Mouse (Mus musculus): ENCODE measurements around the gene Zc3h15. TPM values are rescaled to one million over a fixed set of nuclear protein-coding genes. Genes with fewer than 3 reads are reported as not detected.
"Not testable (repeated sequence)": the region's sequence is repeated elsewhere in the genome, so short reads cannot be mapped to it uniquely, and the experiment has no call there.

Zc3h15 gene
- polyA plus RNA-seq, 1 experiment from 2014 or later: 108 TPM

DNA sequence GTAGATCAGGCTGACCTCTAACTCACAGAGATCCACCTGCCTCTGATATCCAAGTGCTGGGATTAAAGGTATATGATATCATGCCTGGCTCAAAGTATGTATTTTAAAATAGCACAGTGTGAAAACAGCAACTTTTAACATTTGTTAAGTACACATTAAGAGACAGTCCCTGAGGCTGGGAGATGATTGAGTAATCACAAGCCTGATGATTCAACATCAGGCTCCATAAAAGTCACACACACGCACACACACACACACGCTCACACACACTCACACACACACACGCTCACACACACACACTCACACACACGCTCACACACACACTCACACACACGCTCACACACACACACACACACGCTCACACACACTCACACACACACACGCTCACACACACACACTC is 58.2 kb downstream of the Zc3h15 start:
- no peak for DNase-seq (ENCODE audit: low spot score)
- WGBS: 93% methylated on average over 7 of the region's 7 CpGs
- Histone ChIP-seq H3K4me3 (no peak overlapping the region), H3K4me1 (no peaks in the 10 kb centered on the region), H3K9me3 (no peaks in the 10 kb centered on the region), H3K27ac (no peak overlapping the region), H3K36me3 (no peaks in the 10 kb centered on the region), H3K27me3 (ENCODE audit: insufficient read depth, poor library complexity, severe bottlenecking) (no peaks in the 10 kb centered on the region)

DNA sequence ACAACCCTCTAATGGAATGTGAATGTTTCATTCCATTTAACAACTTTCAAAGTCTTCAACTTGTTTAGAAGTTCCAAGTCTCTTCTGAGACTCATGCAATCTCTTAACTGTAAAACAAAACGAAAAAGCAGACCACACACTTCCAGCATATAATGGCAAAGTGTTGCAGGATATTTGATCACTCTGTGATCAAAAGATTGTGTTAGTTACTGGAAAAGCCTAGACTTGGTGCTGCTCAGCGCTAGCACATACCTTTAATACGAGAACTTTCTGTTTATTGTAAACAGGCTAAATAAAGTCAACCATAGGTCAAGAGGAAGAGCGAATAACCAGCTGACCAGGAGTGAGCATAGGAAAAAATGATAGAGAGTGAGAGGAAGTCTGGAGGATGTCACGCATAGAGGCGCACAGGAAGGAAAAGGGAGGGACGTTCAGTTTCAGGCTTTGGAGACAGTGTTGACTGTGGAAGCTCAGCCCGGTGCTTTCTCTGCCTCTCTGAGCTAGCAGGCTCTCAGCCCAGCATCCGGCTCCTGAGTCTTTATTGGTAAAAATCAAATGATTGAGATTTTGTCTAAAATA is 61.4 kb downstream of the Zc3h15 start:
- Histone ChIP-seq H3K4me3 (no peak overlapping the region), H3K27ac (peak overlapping the region; percentile 36; the same call in 1 of the 2 replicates), H3K27me3 (ENCODE audit: insufficient read depth, poor library complexity, severe bottlenecking) (no peaks in the 10 kb centered on the region), H3K36me3 (no peaks in the 10 kb centered on the region), H3K4me1 (peaks cover 12% of the 10 kb centered on the region; the same call in 1 of the 2 replicates), H3K9me3 (no peaks in the 10 kb centered on the region)
- 60% methylated on average over 9 of the region's 9 CpGs for WGBS
- DNase-seq (ENCODE audit: low spot score): no peak

DNA sequence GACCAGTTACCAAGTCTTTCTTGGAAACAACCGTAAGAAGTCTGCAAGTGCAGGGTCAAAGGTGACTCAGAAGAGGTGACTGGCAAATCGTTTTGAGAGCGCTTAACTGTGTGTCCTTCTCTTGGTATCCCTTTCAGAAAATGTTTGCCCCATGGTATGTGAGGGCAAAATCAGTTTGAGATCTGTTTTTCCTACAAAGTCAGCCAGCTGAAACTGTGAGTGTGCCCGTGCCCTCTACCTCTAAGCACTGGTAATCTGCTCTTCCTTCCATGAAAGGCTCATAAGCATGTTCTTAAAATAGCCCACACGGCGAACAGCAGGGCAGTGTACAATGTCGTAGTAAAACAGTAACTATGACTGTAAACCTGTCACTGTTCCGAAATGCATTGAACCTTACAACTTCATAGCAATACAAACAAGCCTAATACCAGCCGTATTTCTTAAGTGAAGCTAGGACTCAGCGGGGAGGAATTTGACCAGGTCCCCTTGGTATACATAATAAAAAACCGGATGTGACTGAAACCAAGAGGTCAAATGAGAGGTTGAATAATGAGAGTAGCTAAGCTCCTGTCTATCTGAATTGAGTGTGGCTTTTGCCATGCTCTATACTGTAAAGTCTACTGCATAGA is 65.8 kb downstream of the Zc3h15 start:
- H3K27ac ChIP-seq: peak overlapping the region; percentile 70; the same call in 1 of the 2 replicates
- H3K9me3 ChIP-seq: no peaks in the 10 kb centered on the region
- DNase-seq (ENCODE audit: low spot score): no peak
- WGBS: 57% methylated on average over 11 of the region's 11 CpGs
- H3K4me1 ChIP-seq: peaks cover 18% of the 10 kb centered on the region; the same call in 1 of the 2 replicates
- no peaks in the 10 kb centered on the region for H3K36me3 ChIP-seq
- no peak overlapping the region for H3K4me3 ChIP-seq
- H3K27me3 ChIP-seq (ENCODE audit: insufficient read depth, poor library complexity, severe bottlenecking): no peaks in the 10 kb centered on the region

DNA sequence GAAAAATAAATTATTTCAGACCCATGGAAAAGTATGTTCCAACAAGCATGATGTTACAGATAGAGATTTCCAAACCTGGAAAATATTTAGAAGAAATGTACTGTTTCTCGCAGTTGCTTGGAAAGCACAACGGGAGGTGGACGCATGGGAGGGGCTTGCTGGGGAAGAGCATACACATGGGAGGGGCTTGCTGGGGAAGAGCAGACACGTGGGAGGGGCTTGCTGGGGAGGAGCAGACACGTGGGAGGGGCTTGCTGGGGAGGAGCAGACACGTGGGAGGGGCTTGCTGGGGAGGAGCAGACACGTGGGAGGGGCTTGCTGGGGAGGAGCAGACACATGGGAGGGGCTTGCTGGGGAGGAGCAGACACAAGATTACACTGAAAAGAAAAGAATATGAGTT is 69.0 kb downstream of the Zc3h15 start:
- peaks cover 18% of the 10 kb centered on the region; the same call in 1 of the 2 replicates for H3K4me1 ChIP-seq
- DNase-seq (ENCODE audit: low spot score); H3K4me3 ChIP-seq; H3K27ac ChIP-seq; H3K27me3 ChIP-seq (ENCODE audit: insufficient read depth, poor library complexity, severe bottlenecking); H3K36me3 ChIP-seq; H3K9me3 ChIP-seq: not testable (repeated sequence)
- WGBS: 71% methylated on average over 7 of the region's 7 CpGs

DNA sequence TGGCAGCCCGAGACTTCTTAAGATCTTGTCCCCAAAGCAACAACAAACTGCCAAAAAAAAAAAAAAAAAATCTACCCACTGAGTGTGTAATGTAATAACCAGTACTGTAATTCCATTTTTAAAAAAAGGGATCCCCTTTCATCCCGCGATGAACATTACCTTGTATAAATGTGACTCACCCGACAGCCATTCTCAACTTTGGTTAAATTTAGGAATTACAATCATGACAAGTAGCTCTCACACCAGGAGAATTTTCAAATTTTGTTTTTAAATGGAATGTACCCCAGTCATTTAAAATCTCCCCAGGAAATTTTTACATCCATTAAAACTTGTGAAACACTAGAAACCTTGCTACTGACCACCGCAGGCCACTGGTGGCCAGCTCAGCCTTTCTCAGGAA is 69.7 kb downstream of the Zc3h15 start:
- DNase-seq (ENCODE audit: low spot score): no peak
- no peaks in the 10 kb centered on the region for H3K36me3 ChIP-seq
- H3K9me3 ChIP-seq: no peaks in the 10 kb centered on the region
- peaks cover 18% of the 10 kb centered on the region; the same call in 1 of the 2 replicates for H3K4me1 ChIP-seq
- H3K27ac ChIP-seq: no peak overlapping the region
- no peaks in the 10 kb centered on the region for H3K27me3 ChIP-seq (ENCODE audit: insufficient read depth, poor library complexity, severe bottlenecking)
- no peak overlapping the region for H3K4me3 ChIP-seq
- WGBS: 76% methylated on average over 5 of the region's 5 CpGs

Other genes starting within 250 kb of the Zc3h15 start
- gene Itgav, start 80.0 kb downstream of the Zc3h15 start, polyA plus RNA-seq (2016; fragmentation: Nextera tagmentation; extraction: Ambion mirVana): 48.9 and 72.1 TPM in 2 replicates
- 2.6 and 4.3 TPM in 2 replicates for gene Fam171b, start 168.2 kb downstream of the Zc3h15 start, polyA plus RNA-seq (2016; fragmentation: Nextera tagmentation; extraction: Ambion mirVana)

All from heart, embryonic 10.5 days (tissue).